Mouse (Mus musculus) limb, embryonic 15.5 days (tissue): ENCODE results near the gene 4930452B06Rik. TPM values are rescaled to one million over a fixed set of nuclear protein-coding genes. Genes with fewer than 3 reads are reported as not detected.

Experiments used
- ATAC-seq: fragments of 200-750 bp; cut with Nextera tagmentation; 2 replicates; pipeline ENCODE4 v1.8.0; 2017; ENCODE audit warnings: low read depth, moderate TSS enrichment; ENCODE audit not compliant: insufficient number of reproducible peaks, low FRiP score, low TSS enrichment
- H3K27ac ChIP-seq: fragments of 300-500 bp; sonication (generic); 2 replicates; pipeline ENCODE4 v1.5.1; 2015; ENCODE audit warnings: moderate library complexity, mild to moderate bottlenecking, inconsistent platforms
- H3K27me3 ChIP-seq: fragments of 300-500 bp; sonication (generic); 2 replicates; pipeline ENCODE4 v1.6.1; 2015; ENCODE audit warnings: inconsistent platforms
- H3K36me3 ChIP-seq: fragments of 300-500 bp; sonication (generic); 2 replicates; pipeline ENCODE4 v1.6.1; 2015; ENCODE audit warnings: inconsistent platforms
- H3K4me1 ChIP-seq: fragments of 300-500 bp; sonication (generic); 2 replicates; pipeline ENCODE4 v1.6.1; 2015; ENCODE audit warnings: inconsistent platforms
- H3K4me2 ChIP-seq: fragments of 300-500 bp; sonication (generic); 2 replicates; pipeline ENCODE4 v1.6.1; 2015; ENCODE audit warnings: mild to moderate bottlenecking, inconsistent platforms
- H3K4me3 ChIP-seq: fragments of 300-500 bp; sonication (generic); 2 replicates; pipeline ENCODE4 v1.5.1; 2015; ENCODE audit warnings: mild to moderate bottlenecking, inconsistent platforms
- H3K9ac ChIP-seq: fragments of 300-500 bp; sonication (generic); 2 replicates; pipeline ENCODE4 v1.6.1; 2015; ENCODE audit warnings: inconsistent platforms
- H3K9me3 ChIP-seq: fragments of 300-500 bp; sonication (generic); 2 replicates; pipeline ENCODE4 v1.6.1; 2016; ENCODE audit warnings: inconsistent platforms
- WGBS: fragments of 180-500 bp; shearing (Covaris S2); methylation state at CpG from one replicate; pipeline ENCODE4 v1.1.7; 2015; 5-methylcytosine and 5-hydroxymethylcytosine counted together
- polyA plus RNA-seq: library from polyadenylated mRNA; unstranded; fragments of >200 nt; fragmentation: Nextera tagmentation; extraction: Ambion mirVana; gene quantifications from 2 replicates; pipeline ENCODE4 v1.2.1, GENCODE M21; 2015

4930452B06Rik gene
- polyA plus RNA-seq, 1 experiment from 2014 or later, result 3.8 TPM

- no peak for ATAC-seq
- Histone ChIP-seq H3K36me3 (no peaks in the 10 kb centered on the region), H3K4me1 (peaks cover 3% of the 10 kb centered on the region; the same call in 1 of the 2 replicates), H3K9me3 (no peaks in the 10 kb centered on the region), H3K4me3 (no peak overlapping the region), H3K4me2 (no peak overlapping the region), H3K27ac (no peak overlapping the region), H3K27me3 (no peaks in the 10 kb centered on the region), H3K9ac (no peak overlapping the region)
- 44% methylated on average over 6 of the region's 6 CpGs for WGBS
These were observed 273.7 kb downstream of the 4930452B06Rik start for GRCm38 (mm10) chr14:8392181-8392825.
